Mouse (Mus musculus): ENCODE data around the gene Ankrd40. TPM values are rescaled to one million over a fixed set of nuclear protein-coding genes. Genes with fewer than 3 reads are reported as not detected.

The Ankrd40 gene
- polyA plus RNA-seq (2012; rRNA removed) = 119 and 133 TPM in 2 replicates

GRCm38 (mm10) chr11:94327693-94328643, at the start of gene Ankrd40:
TSS of gene Ankrd40 (plus strand) at chr11:94328001.

DNA sequence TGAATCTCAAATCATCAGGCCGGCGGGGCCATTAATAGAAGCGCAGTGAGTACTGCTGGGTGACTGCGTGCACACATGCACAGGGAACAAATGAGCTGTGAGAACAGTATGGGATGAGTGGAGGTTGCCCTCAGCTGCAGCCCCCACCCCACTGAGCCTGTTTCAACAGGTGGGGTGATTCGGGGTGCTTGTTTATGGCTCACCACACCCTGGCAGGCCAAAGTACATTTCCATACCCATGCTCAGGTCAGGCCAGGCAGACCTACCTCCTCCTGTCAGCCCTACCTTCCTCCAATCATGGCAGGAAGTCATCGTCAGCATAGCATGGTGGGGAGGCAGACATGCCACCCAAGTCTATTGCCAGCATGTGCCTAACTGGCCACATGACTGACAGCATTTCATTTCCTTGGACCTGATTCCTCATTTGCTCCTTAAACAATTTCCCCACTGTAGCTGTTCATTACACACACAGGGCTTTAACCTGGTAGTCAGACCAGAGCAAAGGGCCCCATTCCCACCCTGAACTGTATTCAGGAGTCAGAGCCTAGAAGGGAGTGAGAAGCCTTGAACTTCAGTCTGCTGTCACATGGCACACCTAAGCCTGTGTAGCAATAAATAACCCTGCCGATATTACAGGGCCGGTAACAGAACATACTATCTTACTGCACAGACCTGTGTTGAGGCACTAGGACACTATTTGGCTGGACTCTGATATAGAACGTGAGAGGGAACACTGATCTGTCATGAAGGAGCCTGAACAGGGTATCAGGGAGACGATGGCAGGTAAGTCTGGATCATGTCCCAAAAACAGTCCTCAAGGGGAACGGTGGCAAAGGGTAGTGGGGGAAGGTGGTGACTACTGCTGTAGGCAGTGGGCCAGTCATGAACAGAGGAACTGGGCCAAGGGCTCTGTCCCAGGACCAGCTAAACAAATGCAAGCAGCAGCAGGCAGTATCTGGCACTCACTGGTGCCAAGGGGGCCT, 46.3 kb upstream of the Ankrd40 start, which contains the start of gene Gm21885:
Gene Gm21885 (plus strand): TSS at position 675 of the 983 bp plus-strand sequence.

GRCm38 (mm10) chr11:94321931-94322400, 5.8 kb upstream of the Ankrd40 start, which contains the start of gene Luc7l3:
TSS of gene Luc7l3 (minus strand) at chr11:94321988.

Other genes starting within 250 kb of the Ankrd40 start
- gene Tob1, start 116.5 kb upstream of the Ankrd40 start, polyA plus RNA-seq (2012; rRNA removed) = 73.8 and 86.5 TPM in 2 replicates
- gene Wfikkn2, start 82.0 kb upstream of the Ankrd40 start, polyA plus RNA-seq (2012; rRNA removed) = 4.3 and 5.1 TPM in 2 replicates
- gene Gm21885, start 46.1 kb upstream of the Ankrd40 start, polyA plus RNA-seq (2012; rRNA removed) = not detected in 2 replicates
- 3.8 and 5.8 TPM in 2 replicates for gene Luc7l3, start 6.0 kb upstream of the Ankrd40 start, polyA plus RNA-seq (2012; rRNA removed)
- 21.6 and 23.3 TPM in 2 replicates for gene Abcc3, start 65.0 kb downstream of the Ankrd40 start, polyA plus RNA-seq (2012; rRNA removed)
- 30.4 and 39.4 TPM in 2 replicates for gene Cacna1g, start 146.2 kb downstream of the Ankrd40 start, polyA plus RNA-seq (2012; rRNA removed)
- 0.06 and 1.0 TPM in 2 replicates for gene Spata20, start 158.2 kb downstream of the Ankrd40 start, polyA plus RNA-seq (2012; rRNA removed)
- 18.8 and 20.7 TPM in 2 replicates for gene Epn3, start 172.0 kb downstream of the Ankrd40 start, polyA plus RNA-seq (2012; rRNA removed)
- 6.4 and 7.8 TPM in 2 replicates for gene Mycbpap, start 193.7 kb downstream of the Ankrd40 start, polyA plus RNA-seq (2012; rRNA removed)
- 31.0 and 34.1 TPM in 2 replicates for gene Rsad1, start 221.3 kb downstream of the Ankrd40 start, polyA plus RNA-seq (2012; rRNA removed)
- gene Chad, start 237.0 kb downstream of the Ankrd40 start, polyA plus RNA-seq (2012; rRNA removed) = 2.3 and 3.2 TPM in 2 replicates

All from ovary, adult 2 months (tissue).